In genomic region chr11:54962810-54963209, GRCm38 (mm10) we compare ENCODE assay signal across 8 mouse cellular contexts. TPM values are rescaled to one million over a fixed set of nuclear protein-coding genes. Genes with fewer than 3 reads are reported as not detected.
A peak's percentile ranks its signal among the peaks of the same experiment; 100 is the strongest.
DNase-seq lines count a peak whose midpoint lies in the region; ATAC-seq and TF ChIP-seq lines count a peak whose summit lies in the region.

Gene Tnip1, minus strand, starts transcription at chr11:54962917.

- H3K4me1 ChIP-seq in liver, embryonic 12.5 days: peaks cover 47% of the 10 kb centered on the region
- H3K4me1 ChIP-seq in intestine, embryonic 15.5 days (replicated peaks): peaks cover 19% of the 10 kb centered on the region
- H3K4me1 ChIP-seq in liver, adult 2 months (ENCODE audit: control insufficient read depth, insufficient read depth, low read length): peaks cover 4% of the 10 kb centered on the region
- 0 out of 2 replicates have a peak, but pooled peaks cover 2% of the 10 kb centered on the region for H3K4me1 ChIP-seq in olfactory bulb, adult 2 months (ENCODE audit: control insufficient read depth, insufficient read depth, low read length)

- H3K27me3 ChIP-seq in liver, embryonic 12.5 days (replicated peaks): no peaks in the 10 kb centered on the region
- H3K27me3 ChIP-seq in intestine, embryonic 15.5 days (replicated peaks): no peaks in the 10 kb centered on the region
- no peaks in the 10 kb centered on the region for H3K27me3 ChIP-seq in liver, adult 2 months (ENCODE audit: control insufficient read depth, insufficient read depth, low read length)

- H3K9me3 ChIP-seq in liver, embryonic 12.5 days (replicated peaks): no peaks in the 10 kb centered on the region
- no peaks in the 10 kb centered on the region for H3K9me3 ChIP-seq in intestine, embryonic 15.5 days

- no peaks in the 10 kb centered on the region for H3K36me3 ChIP-seq in liver, embryonic 12.5 days
- H3K36me3 ChIP-seq in intestine, embryonic 15.5 days: no peaks in the 10 kb centered on the region
- H3K36me3 ChIP-seq in liver, adult 2 months (ENCODE audit: control insufficient read depth, insufficient read depth, low read length): no peaks in the 10 kb centered on the region

- TF ChIP-seq POLR2A in liver, adult 2 months (IDR thresholded peaks at IDR 0.05; ENCODE audit: extremely low read depth, insufficient read depth, low read length): no peak
- TF ChIP-seq POLR2A in olfactory bulb, adult 2 months (IDR thresholded peaks at IDR 0.05; ENCODE audit: insufficient read depth, low read depth, low read length): no peak

- no peak within 1 kb of the TSS for H3K4me3 ChIP-seq in liver, embryonic 12.5 days
- peak within 1 kb of the TSS; percentile 6; the same call in 1 of the 2 replicates for H3K4me3 ChIP-seq in intestine, embryonic 15.5 days (replicated peaks)
- peak within 1 kb of the TSS; percentile 15; the same call in 1 of the 2 replicates for H3K4me3 ChIP-seq in liver, adult 2 months (ENCODE audit: insufficient read depth, low read depth, low read length)
- H3K4me3 ChIP-seq in olfactory bulb, adult 2 months (ENCODE audit: insufficient read depth, low read depth, low read length): no peak within 1 kb of the TSS

- ATAC-seq in liver, embryonic 12.5 days: no peak
- ATAC-seq in granulocyte monocyte progenitor cell, adult 5-6 weeks (replicated peaks; ENCODE audit: poor library complexity, severe bottlenecking): peak; percentile 52
- peak; percentile 54 for ATAC-seq in intestine, embryonic 15.5 days
- no peak for ATAC-seq in erythroid progenitor cell, adult 5-6 weeks (replicated peaks; ENCODE audit: low FRiP score, poor library complexity, severe bottlenecking)

- H3K9ac ChIP-seq in liver, embryonic 12.5 days: no peak within 1 kb of the TSS
- H3K9ac ChIP-seq in intestine, embryonic 15.5 days: peak within 1 kb of the TSS; percentile 21; the same call in 1 of the 2 replicates
- H3K9ac ChIP-seq in liver, adult 2 months (ENCODE audit: low read depth, low read length): peak within 1 kb of the TSS; percentile 54

- DNase-seq in liver: peak; percentile 21
- no peak for DNase-seq in adrenal gland, postnatal 4 days (ENCODE audit: low spot score in 2 of 2)
- no peak for DNase-seq in liver, adult 2 months (ENCODE audit: extremely low read depth, low read depth, low spot score)

- H3K4me2 ChIP-seq in liver, embryonic 12.5 days: no peak within 1 kb of the TSS
- peak within 1 kb of the TSS; percentile 48 for H3K4me2 ChIP-seq in intestine, embryonic 15.5 days (replicated peaks)

- no peak within 1 kb of the TSS for H3K27ac ChIP-seq in liver, embryonic 12.5 days
- peak within 1 kb of the TSS; percentile 57 for H3K27ac ChIP-seq in intestine, embryonic 15.5 days
- H3K27ac ChIP-seq in liver, adult 2 months (replicated peaks; ENCODE audit: insufficient read depth, low read depth, low read length): peak within 1 kb of the TSS; percentile 72
- no peak within 1 kb of the TSS for H3K27ac ChIP-seq in olfactory bulb, adult 2 months (ENCODE audit: insufficient read depth, low read depth, low read length)

- WGBS in liver, embryonic 12.5 days (ENCODE audit: insufficient replicate concordance): 44% methylated on average over 6 of the region's 6 CpGs
- 13% methylated on average over 6 of the region's 6 CpGs for WGBS in intestine, embryonic 15.5 days
- 62% methylated on average over 6 of the region's 6 CpGs for WGBS in liver, adult 2 months
- WGBS in olfactory bulb, adult 2 months: 69% methylated on average over 6 of the region's 6 CpGs

- no peaks in the 10 kb centered on the region for H3K79me2 ChIP-seq in liver, adult 2 months (ENCODE audit: control insufficient read depth, insufficient read depth, low read length)

- no peak for TF ChIP-seq CTCF in liver, adult 2 months (IDR thresholded peaks at IDR 0.05; ENCODE audit: low read depth, low read length)
- TF ChIP-seq CTCF in olfactory bulb, adult 2 months (IDR thresholded peaks at IDR 0.05; ENCODE audit: insufficient read depth, low read depth, low read length): no peak

RNA-seq across cellular contexts. Expression of gene Tnip1, which starts in this region (rescaled TPM):
- polyA plus RNA-seq in liver, embryonic 12.5 days (2016; fragmentation: Nextera tagmentation; extraction: Ambion mirVana): 7.4 and 7.6 TPM in 2 replicates
- total RNA-seq in adrenal gland, postnatal 4 days (2021): 10 to 100 TPM; 73.4 to 75.0 TPM
- 27.7 and 48.9 TPM in 2 replicates for total RNA-seq in granulocyte monocyte progenitor cell, adult 5-6 weeks (2014; fragmentation: Nextera tagmentation)
- total RNA-seq in granulocyte monocyte progenitor cell, adult 5-6 weeks (2017): 25.3 and 28.0 TPM in 2 replicates
- polyA plus RNA-seq in intestine, embryonic 15.5 days (2015; fragmentation: Nextera tagmentation; extraction: Ambion mirVana): 22.7 and 24.5 TPM in 2 replicates
- total RNA-seq in liver, adult 2 months (2014; rRNA removed): 3.0 TPM in 2 replicates
- polyA plus RNA-seq in liver, adult 2 months (2012; rRNA removed): 7.2 and 8.1 TPM in 2 replicates
- polyA plus RNA-seq in olfactory bulb, adult 2 months (2012; ENCODE audit: insufficient read depth, insufficient read length, low replicate concordance, missing spikeins): 110 TPM in 1 of 2 replicates, not detected in the other
- 6.3 and 7.9 TPM in 2 replicates for total RNA-seq in erythroid progenitor cell, adult 5-6 weeks (2015; ENCODE audit: low replicate concordance)
- 3.3 and 8.7 TPM in 2 replicates for total RNA-seq in erythroid progenitor cell, adult 5-6 weeks (2017; ENCODE audit: low replicate concordance)

Comparison
In these comparisons a context has a peak if more than half of its experiments do, and no peak if none do; other contexts are left out.
1. H3K27ac ChIP-seq: peak in intestine, embryonic 15.5 days (single experiment) and liver, adult 2 months (single experiment); none in liver, embryonic 12.5 days (single experiment) and olfactory bulb, adult 2 months (single experiment).
2. H3K4me3 ChIP-seq: peak in intestine, embryonic 15.5 days (single experiment) and liver, adult 2 months (single experiment); none in liver, embryonic 12.5 days (single experiment) and olfactory bulb, adult 2 months (single experiment).
3. ATAC-seq: peak in granulocyte monocyte progenitor cell, adult 5-6 weeks (single experiment) and intestine, embryonic 15.5 days (single experiment); none in liver, embryonic 12.5 days (single experiment) and erythroid progenitor cell, adult 5-6 weeks (single experiment).